Mouse (Mus musculus): ENCODE data around the gene Elfn2. TPM values are rescaled to one million over a fixed set of nuclear protein-coding genes. Genes with fewer than 3 reads are reported as not detected.

The Elfn2 gene
- total RNA-seq (2018; cell fraction: chromatin; rRNA removed): not detected
- total RNA-seq (2018; cell fraction: cytosol; rRNA removed): not detected
- total RNA-seq (2018; cell fraction: nucleus; rRNA removed): under 1 TPM in 1 of 26 experiments, not detected in 25; 0.06 TPM
- polyA plus RNA-seq (2018): not detected in 3 replicates

DNA sequence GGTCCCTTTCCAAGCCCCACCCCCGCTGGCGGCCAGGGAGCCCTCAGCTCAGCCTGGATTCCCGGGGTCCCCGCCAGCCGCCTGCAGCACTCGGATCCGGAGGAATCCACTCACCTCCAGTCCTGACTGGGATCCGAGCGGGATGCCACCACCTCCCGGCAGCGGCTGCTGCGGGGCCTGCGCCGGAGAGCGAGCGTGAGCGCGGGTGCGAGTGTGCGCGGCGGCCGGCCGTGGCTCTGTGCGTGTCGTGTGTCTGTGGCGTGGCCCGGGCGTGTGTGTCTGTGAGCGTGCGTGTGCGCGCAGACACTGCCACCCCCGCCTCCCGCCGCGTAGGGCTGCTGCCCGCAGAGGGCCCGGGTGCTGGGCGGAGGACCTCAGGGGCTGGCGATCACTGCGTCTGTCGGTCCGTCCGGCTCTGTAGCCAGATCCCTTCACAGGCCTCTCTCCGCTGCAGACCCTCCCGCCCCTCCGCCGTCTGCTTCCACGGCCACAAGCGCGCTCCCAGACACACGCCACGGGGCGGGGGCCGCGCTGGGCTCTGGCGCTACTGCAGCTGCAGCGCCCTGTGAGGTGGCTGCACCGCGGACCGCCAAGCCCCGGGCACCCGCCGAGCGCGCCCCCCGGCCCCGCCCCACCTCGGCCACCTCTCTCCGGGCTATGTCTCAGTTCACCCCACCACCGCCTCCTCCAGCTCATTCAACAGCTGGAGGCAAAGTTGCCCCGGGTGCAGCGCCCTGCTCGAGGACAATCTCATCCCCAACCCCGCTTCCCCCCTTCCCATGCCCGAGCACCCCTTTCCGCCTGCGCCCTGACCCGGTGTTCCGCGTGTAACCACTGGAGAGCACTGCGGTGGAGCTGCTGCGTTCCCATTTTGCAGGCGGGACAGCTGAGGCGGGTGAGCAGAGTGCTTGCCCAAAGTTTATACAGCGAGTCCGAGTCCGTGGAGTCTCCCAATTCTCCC lies at the start of gene Elfn2:
TSS of gene Elfn2 (minus strand) at position 482 of the 961 bp plus-strand sequence.
- Histone ChIP-seq H3K79me2 (ENCODE audit: inconsistent target) (no peaks in the 10 kb centered on the region), H3K36me3 (ENCODE audit: inconsistent target) (no peaks in the 10 kb centered on the region), H3K4me3 (ENCODE audit: inconsistent target) (no peak within 1 kb of the TSS), H3K27ac (no peak within 1 kb of the TSS)
- WGBS (ENCODE audit: missing documents): 8% methylated on average over 88 of the region's 89 CpGs

DNA sequence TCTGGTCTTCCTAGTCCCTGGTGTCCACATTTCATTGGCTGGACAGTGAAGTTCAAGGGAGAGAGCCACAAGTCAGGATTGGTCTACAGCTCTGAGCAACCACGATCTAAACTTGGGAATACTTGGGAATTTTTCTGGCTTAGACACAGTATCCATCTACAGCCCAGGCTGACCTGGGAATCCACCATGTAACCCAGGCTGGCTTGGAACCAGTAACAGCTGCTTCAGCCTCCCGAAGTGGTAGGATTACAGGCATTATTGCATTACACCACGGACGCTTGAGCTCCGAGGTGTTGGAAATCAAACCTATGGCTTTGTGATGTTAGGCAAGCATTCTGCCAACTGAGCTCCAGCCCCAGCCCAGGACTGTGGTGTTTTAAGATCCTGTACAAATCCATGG lies 45.1 kb upstream of the Elfn2 start:
- H3K36me3 ChIP-seq (ENCODE audit: inconsistent target): no peaks in the 10 kb centered on the region
- H3K79me2 ChIP-seq (ENCODE audit: inconsistent target): no peaks in the 10 kb centered on the region
- WGBS (ENCODE audit: missing documents): 92% methylated on average over 5 of the region's 5 CpGs
- no peak overlapping the region for H3K27ac ChIP-seq
- H3K4me3 ChIP-seq (ENCODE audit: inconsistent target): no peak overlapping the region

GRCm38 (mm10) chr15:78763210-78763609 lies 44.6 kb upstream of the Elfn2 start:
- H3K27ac ChIP-seq: no peak overlapping the region
- H3K36me3 ChIP-seq (ENCODE audit: inconsistent target): no peaks in the 10 kb centered on the region
- H3K4me3 ChIP-seq (ENCODE audit: inconsistent target): no peak overlapping the region
- 86% methylated on average over 7 of the region's 10 CpGs for WGBS (ENCODE audit: missing documents)
- no peaks in the 10 kb centered on the region for H3K79me2 ChIP-seq (ENCODE audit: inconsistent target)

- no peaks in the 10 kb centered on the region for H3K36me3 ChIP-seq (ENCODE audit: inconsistent target)
- WGBS (ENCODE audit: missing documents): 92% methylated on average over 12 of the region's 13 CpGs
Measured at GRCm38 (mm10) chr15:78761112-78761511, 42.5 kb upstream of the Elfn2 start.

GRCm38 (mm10) chr15:78758132-78758531 lies 39.6 kb upstream of the Elfn2 start:
- WGBS (ENCODE audit: missing documents): 98% methylated on average over 5 of the region's 6 CpGs
- Histone ChIP-seq H3K36me3 (ENCODE audit: inconsistent target) (no peaks in the 10 kb centered on the region), H3K27ac (no peak overlapping the region), H3K79me2 (ENCODE audit: inconsistent target) (no peaks in the 10 kb centered on the region), H3K4me3 (ENCODE audit: inconsistent target) (no peak overlapping the region)

More at GRCm38 (mm10) chr15:78761112-78761511, 42.5 kb upstream of the Elfn2 start:
- Histone ChIP-seq H3K4me3 (ENCODE audit: inconsistent target) (no peak overlapping the region), H3K79me2 (ENCODE audit: inconsistent target) (no peaks in the 10 kb centered on the region), H3K27ac (no peak overlapping the region)

DNA sequence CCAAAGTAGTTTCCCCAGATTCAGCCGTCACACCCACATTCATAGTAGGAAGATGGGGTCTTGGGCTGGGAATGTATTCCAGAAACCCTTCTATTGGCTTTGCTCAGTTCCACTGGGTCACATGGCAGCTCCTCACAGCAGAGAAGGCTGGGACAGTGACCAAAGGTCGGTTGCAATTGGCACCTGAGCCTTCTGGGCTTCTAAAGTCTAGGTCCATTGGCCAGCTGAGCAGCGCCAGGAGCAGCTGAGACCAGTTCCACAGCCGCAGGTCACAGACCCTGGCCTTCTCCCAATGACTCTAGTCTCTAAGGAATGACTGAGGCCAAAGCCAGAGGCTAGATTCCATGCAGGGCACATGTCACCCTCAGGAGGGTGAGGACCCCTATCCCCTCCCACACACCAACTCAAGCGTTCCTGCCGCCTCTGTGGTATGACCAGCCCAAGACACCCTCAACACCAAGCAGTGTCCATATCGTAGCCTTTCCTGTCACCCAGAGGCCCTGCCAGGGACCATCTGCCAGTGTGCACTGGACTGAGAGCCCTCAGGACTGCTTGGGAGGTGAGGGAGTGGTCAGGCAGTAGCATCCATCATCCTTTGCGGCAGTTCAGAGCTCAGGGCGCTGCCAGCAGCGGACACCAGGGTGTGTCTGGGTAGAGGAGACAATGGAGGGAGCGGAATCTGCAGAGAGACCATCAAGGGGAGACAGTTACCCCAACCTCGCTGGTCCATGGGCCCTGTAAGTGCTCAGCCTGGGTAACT lies 37.6 kb upstream of the Elfn2 start:
- 95% methylated on average over 12 of the region's 12 CpGs for WGBS (ENCODE audit: missing documents)

GRCm38 (mm10) chr15:78755226-78755625 lies 36.7 kb upstream of the Elfn2 start:
- WGBS (ENCODE audit: missing documents): 80% methylated on average over 3 of the region's 3 CpGs

More for the DNA sequence above, 37.6 kb upstream of the Elfn2 start:
- H3K4me3 ChIP-seq (ENCODE audit: inconsistent target): no peak overlapping the region
- H3K27ac ChIP-seq: no peak overlapping the region
- no peaks in the 10 kb centered on the region for H3K79me2 ChIP-seq (ENCODE audit: inconsistent target)
- H3K36me3 ChIP-seq (ENCODE audit: inconsistent target): no peaks in the 10 kb centered on the region

DNA sequence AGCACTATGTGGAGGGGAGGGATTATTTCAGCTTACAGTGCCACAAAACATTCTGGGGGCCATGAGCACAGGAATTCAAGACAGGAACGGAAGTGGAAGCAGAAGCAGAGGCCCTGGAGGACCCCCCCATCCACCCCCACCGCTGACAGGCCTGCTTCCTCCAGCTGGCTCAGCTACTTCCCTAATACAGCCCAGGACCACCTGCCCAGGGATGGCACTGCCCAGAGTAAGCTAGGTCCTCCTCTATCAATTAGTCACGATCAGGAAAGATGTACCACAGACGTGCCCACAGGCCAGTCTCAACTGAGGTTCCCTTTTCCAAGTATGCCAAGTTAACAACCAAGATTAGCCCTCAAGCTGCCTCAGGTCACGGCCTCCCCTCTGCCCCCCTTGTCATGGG lies 35.6 kb upstream of the Elfn2 start:
- no peak overlapping the region for H3K27ac ChIP-seq
- no peak overlapping the region for H3K4me3 ChIP-seq (ENCODE audit: inconsistent target)
- H3K36me3 ChIP-seq (ENCODE audit: inconsistent target): no peaks in the 10 kb centered on the region
- H3K79me2 ChIP-seq (ENCODE audit: inconsistent target): no peaks in the 10 kb centered on the region
- 31% methylated on average over 5 of the region's 5 CpGs for WGBS (ENCODE audit: missing documents)

More at GRCm38 (mm10) chr15:78755226-78755625, 36.7 kb upstream of the Elfn2 start:
- H3K79me2 ChIP-seq (ENCODE audit: inconsistent target): no peaks in the 10 kb centered on the region
- no peak overlapping the region for H3K4me3 ChIP-seq (ENCODE audit: inconsistent target)
- no peaks in the 10 kb centered on the region for H3K36me3 ChIP-seq (ENCODE audit: inconsistent target)
- no peak overlapping the region for H3K27ac ChIP-seq

DNA sequence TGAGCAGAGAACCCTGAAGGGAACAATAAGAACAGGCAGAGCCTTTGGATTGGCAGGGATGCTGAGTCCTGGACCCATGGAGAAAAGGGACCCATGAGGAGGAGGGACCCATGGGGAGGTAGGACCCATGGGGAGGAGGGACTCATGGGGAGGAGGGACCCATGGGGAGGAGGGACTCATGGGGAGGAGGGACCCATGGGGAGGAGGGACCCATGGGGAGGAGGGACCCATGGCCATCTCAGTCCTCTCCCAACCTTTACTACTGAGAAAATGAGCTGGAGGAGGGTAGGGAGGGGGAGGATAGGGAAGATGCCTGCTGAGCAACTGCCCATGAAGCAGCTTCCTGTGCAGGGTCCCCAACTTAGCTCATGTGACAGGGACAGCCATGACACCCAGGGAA lies 34.4 kb upstream of the Elfn2 start:
- Histone ChIP-seq H3K4me3 (ENCODE audit: inconsistent target) (no peak overlapping the region), H3K36me3 (ENCODE audit: inconsistent target) (no peaks in the 10 kb centered on the region), H3K27ac (no peak overlapping the region), H3K79me2 (ENCODE audit: inconsistent target) (no peaks in the 10 kb centered on the region)

GRCm38 (mm10) chr15:78750608-78751350 lies 32.2 kb upstream of the Elfn2 start:
- H3K36me3 ChIP-seq (ENCODE audit: inconsistent target): no peaks in the 10 kb centered on the region
- WGBS (ENCODE audit: missing documents): 93% methylated on average over 5 of the region's 6 CpGs
- no peak overlapping the region for H3K4me3 ChIP-seq (ENCODE audit: inconsistent target)
- H3K27ac ChIP-seq: no peak overlapping the region
- H3K79me2 ChIP-seq (ENCODE audit: inconsistent target): no peaks in the 10 kb centered on the region

GRCm38 (mm10) chr15:78749855-78750254 lies 31.3 kb upstream of the Elfn2 start:
- 92% methylated on average over 4 of the region's 5 CpGs for WGBS (ENCODE audit: missing documents)
- H3K4me3 ChIP-seq (ENCODE audit: inconsistent target): no peak overlapping the region
- H3K27ac ChIP-seq: no peak overlapping the region
- no peaks in the 10 kb centered on the region for H3K79me2 ChIP-seq (ENCODE audit: inconsistent target)
- no peaks in the 10 kb centered on the region for H3K36me3 ChIP-seq (ENCODE audit: inconsistent target)

DNA sequence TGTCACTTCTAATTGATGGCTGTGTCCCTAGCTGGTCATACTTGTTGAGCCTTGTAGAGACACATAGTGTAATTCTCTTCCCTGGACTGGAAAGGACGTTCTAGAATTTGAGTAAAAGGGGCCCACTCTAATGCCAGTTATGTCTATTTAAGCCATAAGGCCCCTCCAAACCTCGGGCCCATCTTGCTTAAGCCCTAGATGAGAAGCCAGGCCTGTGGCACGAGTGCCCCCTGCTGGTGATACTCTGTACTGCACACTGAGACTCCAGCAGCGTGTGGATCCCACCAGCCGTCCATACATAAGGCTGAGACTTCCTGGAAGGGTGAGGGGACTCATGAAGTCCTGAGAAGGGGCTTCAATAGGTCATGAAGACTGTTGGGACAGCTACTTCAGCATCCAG lies 25.6 kb upstream of the Elfn2 start:
- Histone ChIP-seq H3K4me3 (ENCODE audit: inconsistent target) (no peak overlapping the region), H3K36me3 (ENCODE audit: inconsistent target) (no peaks in the 10 kb centered on the region), H3K79me2 (ENCODE audit: inconsistent target) (no peaks in the 10 kb centered on the region), H3K27ac (no peak overlapping the region)
- 11% methylated on average over 5 of the region's 5 CpGs for WGBS (ENCODE audit: missing documents)

- H3K27ac ChIP-seq: no peak overlapping the region
- WGBS (ENCODE audit: missing documents): 94% methylated on average over 3 of the region's 10 CpGs
- H3K36me3 ChIP-seq (ENCODE audit: inconsistent target): no peaks in the 10 kb centered on the region
- H3K79me2 ChIP-seq (ENCODE audit: inconsistent target): no peaks in the 10 kb centered on the region
- H3K4me3 ChIP-seq (ENCODE audit: inconsistent target): no peak overlapping the region
Measured at GRCm38 (mm10) chr15:78742831-78743230, 24.3 kb upstream of the Elfn2 start.

- no peak overlapping the region for H3K4me3 ChIP-seq (ENCODE audit: inconsistent target)
- no peaks in the 10 kb centered on the region for H3K79me2 ChIP-seq (ENCODE audit: inconsistent target)
- H3K36me3 ChIP-seq (ENCODE audit: inconsistent target): no peaks in the 10 kb centered on the region
- no peak overlapping the region for H3K27ac ChIP-seq
- 14% methylated on average over 12 of the region's 12 CpGs for whole genome bisulfite sequencing (ENCODE audit: missing documents)
Measured at GRCm38 (mm10) chr15:78740662-78741061, 22.1 kb upstream of the Elfn2 start.
